Mouse (Mus musculus) embryonic facial prominence, embryonic 11.5 days (tissue): Measurements from ENCODE around the gene Kcna7. TPM values are rescaled to one million over a fixed set of nuclear protein-coding genes. Genes with fewer than 3 reads are reported as not detected.

Source experiments
- ATAC-seq: fragments of 200-750 bp; cut with Nextera tagmentation; replicated peaks from 2 replicates; pipeline ENCODE4 v1.8.0; 2017; ENCODE audit warnings: low read depth; ENCODE audit not compliant: insufficient number of reproducible peaks, low FRiP score, low TSS enrichment
- DNase-seq: peaks from one replicate; pipeline ENCODE4 v3.0.0-alpha.2; 2015; ENCODE audit warnings: low spot score
- H3K27ac ChIP-seq: fragments of 300-500 bp; sonication (generic); replicated peaks from 2 replicates; pipeline ENCODE4 v1.5.1; 2014; ENCODE audit warnings: mild to moderate bottlenecking, low read depth, low read length, control low read depth
- H3K27me3 ChIP-seq: fragments of 300-500 bp; sonication (generic); 2 replicates; pipeline ENCODE4 v1.6.1; 2014; ENCODE audit warnings: mild to moderate bottlenecking, low read length, moderate library complexity, mixed read lengths; ENCODE audit not compliant: control insufficient read depth, insufficient read depth
- H3K36me3 ChIP-seq: fragments of 300-500 bp; sonication (generic); replicated peaks from 2 replicates; pipeline ENCODE4 v1.6.1; 2014; ENCODE audit warnings: low read depth, mild to moderate bottlenecking, low read length, moderate library complexity, mixed read lengths; ENCODE audit not compliant: control insufficient read depth, insufficient read depth
- H3K4me1 ChIP-seq: fragments of 300-500 bp; sonication (generic); 2 replicates; pipeline ENCODE4 v1.6.1; 2014; ENCODE audit warnings: low read length, mixed read lengths; ENCODE audit not compliant: control insufficient read depth, insufficient read depth
- H3K4me2 ChIP-seq: fragments of 300-500 bp; sonication (generic); 2 replicates; pipeline ENCODE4 v1.6.1; 2014; ENCODE audit warnings: low read depth, mild to moderate bottlenecking, control low read depth, low read length, moderate library complexity
- H3K4me3 ChIP-seq: fragments of 300-500 bp; sonication (generic); 2 replicates; pipeline ENCODE4 v1.5.1; 2014; ENCODE audit warnings: low read depth, low read length, control low read depth
- H3K9ac ChIP-seq: fragments of 300-500 bp; sonication (generic); replicated peaks from 2 replicates; pipeline ENCODE4 v1.6.1; 2014; ENCODE audit warnings: mild to moderate bottlenecking, control low read depth, low read length
- H3K9me3 ChIP-seq: fragments of 300-500 bp; sonication (generic); replicated peaks from 2 replicates; pipeline ENCODE4 v1.6.1; 2016; ENCODE audit warnings: mild to moderate bottlenecking, low read length, inconsistent platforms, mixed read lengths; ENCODE audit not compliant: control insufficient read depth
- WGBS: fragments of 180-500 bp; shearing (Covaris S2); extraction: QIAGEN DNeasy Blood & Tissue Kit; methylation state at CpG from one replicate; pipeline ENCODE4 v1.1.7; 2014; 5-methylcytosine and 5-hydroxymethylcytosine counted together
- polyA plus RNA-seq: library from polyadenylated mRNA; unstranded; fragments of >200 nt; fragmentation: Nextera tagmentation; extraction: Ambion mirVana; gene quantifications from 2 replicates; pipeline ENCODE4 v1.2.1, GENCODE M21; 2014

Gene Kcna7
- polyA plus RNA-seq, 1 experiment from 2014 or later: not detected

- 90% methylated on average over 17 of the region's 17 CpGs for WGBS
- peaks cover 61% of the 10 kb centered on the region for H3K27me3 ChIP-seq
- H3K9ac ChIP-seq: no peak overlapping the region
- no peaks in the 10 kb centered on the region for H3K36me3 ChIP-seq
- H3K4me1 ChIP-seq: peaks cover 3% of the 10 kb centered on the region
- DNase-seq (no peak), ATAC-seq (no peak)
- H3K27ac ChIP-seq: no peak overlapping the region
- no peak overlapping the region for H3K4me2 ChIP-seq
- H3K9me3 ChIP-seq: no peaks in the 10 kb centered on the region
- H3K4me3 ChIP-seq: no peak overlapping the region
Observed at GRCm38 (mm10) chr7:45408949-45409348, 3.5 kb downstream of the Kcna7 start.

DNA sequence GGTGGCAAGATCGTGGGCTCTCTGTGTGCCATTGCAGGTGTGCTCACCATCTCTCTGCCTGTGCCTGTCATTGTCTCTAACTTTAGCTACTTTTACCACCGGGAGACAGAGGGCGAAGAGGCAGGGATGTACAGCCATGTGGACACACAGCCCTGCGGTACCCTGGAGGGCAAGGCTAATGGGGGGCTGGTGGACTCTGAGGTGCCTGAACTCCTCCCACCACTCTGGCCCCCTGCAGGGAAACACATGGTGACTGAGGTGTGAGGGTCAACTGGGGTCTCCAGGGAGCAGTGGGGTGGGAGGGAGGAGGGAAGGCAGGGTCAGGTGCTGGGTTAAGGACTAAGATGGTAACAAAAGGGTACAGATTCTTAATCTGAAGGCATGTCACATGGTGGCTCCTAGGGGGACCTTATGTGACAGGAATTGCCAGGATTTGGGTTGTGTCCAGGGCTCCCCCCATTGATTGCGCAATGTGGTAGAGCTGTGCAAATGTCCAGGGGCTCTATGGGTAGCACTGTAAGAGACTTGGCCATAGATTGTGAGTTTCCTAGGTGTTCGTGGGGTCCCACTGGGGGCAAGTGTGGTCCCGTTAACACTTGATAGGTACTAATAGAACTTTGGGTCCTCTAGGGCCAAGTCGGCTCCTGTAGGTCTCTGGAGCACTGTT lies 4.2 kb downstream of the Kcna7 start:
- H3K4me2 ChIP-seq: no peak overlapping the region
- DNase-seq (no peak), ATAC-seq (no peak)
- H3K9me3 ChIP-seq: no peaks in the 10 kb centered on the region
- H3K4me3 ChIP-seq: no peak overlapping the region
- peaks cover 68% of the 10 kb centered on the region for H3K27me3 ChIP-seq
- 84% methylated on average over 8 of the region's 8 CpGs for WGBS
- no peaks in the 10 kb centered on the region for H3K36me3 ChIP-seq
- H3K27ac ChIP-seq: no peak overlapping the region
- H3K4me1 ChIP-seq: peaks cover 3% of the 10 kb centered on the region
- no peak overlapping the region for H3K9ac ChIP-seq

DNA sequence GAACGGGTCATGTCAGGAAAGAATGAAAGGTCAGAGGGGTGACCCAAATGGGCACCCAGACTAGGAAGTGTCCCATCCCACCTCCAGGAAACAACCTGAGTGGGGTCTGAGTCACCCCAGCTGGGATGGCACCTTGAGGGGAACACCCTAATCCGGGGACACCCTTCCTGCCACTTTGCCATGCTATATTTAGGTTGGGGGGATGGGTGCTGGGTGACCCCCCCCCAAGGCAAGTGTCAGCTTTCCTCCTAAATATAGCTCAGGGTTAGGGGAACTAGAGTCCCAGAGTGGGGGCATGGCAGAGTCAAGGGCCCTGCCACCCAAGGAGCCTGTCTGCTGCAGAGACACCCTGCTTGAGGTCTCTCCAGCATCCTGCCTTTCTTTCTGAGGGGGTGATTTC lies 7.0 kb downstream of the Kcna7 start:
- no peak for ATAC-seq
- H3K4me2 ChIP-seq: no peak overlapping the region
- H3K9ac ChIP-seq: no peak overlapping the region
- no peak overlapping the region for H3K27ac ChIP-seq
- H3K4me3 ChIP-seq: no peak overlapping the region
- no peaks in the 10 kb centered on the region for H3K36me3 ChIP-seq
- WGBS: 84% methylated on average over 2 of the region's 2 CpGs
- H3K4me1 ChIP-seq: peaks cover 5% of the 10 kb centered on the region; the same call in 1 of the 2 replicates
- H3K27me3 ChIP-seq: peaks cover 72% of the 10 kb centered on the region
- DNase-seq: no peak
- H3K9me3 ChIP-seq: no peaks in the 10 kb centered on the region

GRCm38 (mm10) chr7:45413113-45413863 lies 7.8 kb downstream of the Kcna7 start, which contains the start of gene Ntf5:
Ntf5 (plus strand) TSS chr7:45413695.
- peaks cover 69% of the 10 kb centered on the region for H3K27me3 ChIP-seq
- DNase-seq (peak; percentile 72), ATAC-seq (0 out of 2 replicates have a peak, but pooled peaks have one; percentile 12)
- 2% methylated on average over 42 of the region's 45 CpGs for WGBS
- H3K4me2 ChIP-seq: peak within 1 kb of the TSS; percentile 86
- H3K27ac ChIP-seq: no peak within 1 kb of the TSS; the same call in 1 of the 2 replicates
- peak within 1 kb of the TSS; percentile 56 for H3K9ac ChIP-seq
- peaks cover 5% of the 10 kb centered on the region; the same call in 1 of the 2 replicates for H3K4me1 ChIP-seq
- H3K4me3 ChIP-seq: peak within 1 kb of the TSS; percentile 44
- no peaks in the 10 kb centered on the region for H3K9me3 ChIP-seq
- no peaks in the 10 kb centered on the region for H3K36me3 ChIP-seq

- ATAC-seq: peak; percentile 21; the same call in 1 of the 2 replicates
- H3K27ac ChIP-seq: no peak overlapping the region; the same call in 1 of the 2 replicates
- DNase-seq: peak; percentile 56
- peak overlapping the region; percentile 44 for H3K4me3 ChIP-seq
- H3K27me3 ChIP-seq: peaks cover 65% of the 10 kb centered on the region
- H3K9me3 ChIP-seq: no peaks in the 10 kb centered on the region
- whole genome bisulfite sequencing: under 1% methylated on average over 25 of the region's 27 CpGs
- H3K4me2 ChIP-seq: peak overlapping the region; percentile 86
- H3K36me3 ChIP-seq: no peaks in the 10 kb centered on the region
- peaks cover 5% of the 10 kb centered on the region; the same call in 1 of the 2 replicates for H3K4me1 ChIP-seq
- peak overlapping the region; percentile 56 for H3K9ac ChIP-seq
Observed at GRCm38 (mm10) chr7:45413864-45414739, 8.6 kb downstream of the Kcna7 start.

DNA sequence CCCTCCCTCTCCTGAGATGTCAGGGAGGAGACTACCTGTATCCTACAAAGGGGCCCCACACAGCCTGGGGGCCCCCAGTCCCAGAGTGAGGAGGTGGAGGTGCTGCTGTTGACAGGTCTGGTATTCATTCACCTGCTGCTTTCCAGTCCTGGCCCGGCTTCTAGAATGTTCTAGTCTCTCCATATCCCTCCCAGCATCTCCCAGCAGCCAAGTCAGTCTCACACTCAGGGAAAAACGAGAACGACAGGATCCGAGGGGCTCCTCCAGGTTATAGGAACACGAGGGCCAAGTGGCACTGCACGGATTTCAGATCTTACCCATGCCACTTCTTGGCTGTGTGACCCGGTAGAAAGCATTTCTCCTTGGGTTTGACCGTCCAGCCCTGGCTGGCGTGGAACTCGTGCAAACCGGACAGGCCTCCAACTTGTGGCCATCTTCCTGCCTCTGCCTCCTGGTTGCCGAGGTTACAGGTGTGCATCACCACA lies 9.3 kb downstream of the Kcna7 start:
- DNase-seq (no peak), ATAC-seq (no peak)
- no peak overlapping the region for H3K4me2 ChIP-seq

DNA sequence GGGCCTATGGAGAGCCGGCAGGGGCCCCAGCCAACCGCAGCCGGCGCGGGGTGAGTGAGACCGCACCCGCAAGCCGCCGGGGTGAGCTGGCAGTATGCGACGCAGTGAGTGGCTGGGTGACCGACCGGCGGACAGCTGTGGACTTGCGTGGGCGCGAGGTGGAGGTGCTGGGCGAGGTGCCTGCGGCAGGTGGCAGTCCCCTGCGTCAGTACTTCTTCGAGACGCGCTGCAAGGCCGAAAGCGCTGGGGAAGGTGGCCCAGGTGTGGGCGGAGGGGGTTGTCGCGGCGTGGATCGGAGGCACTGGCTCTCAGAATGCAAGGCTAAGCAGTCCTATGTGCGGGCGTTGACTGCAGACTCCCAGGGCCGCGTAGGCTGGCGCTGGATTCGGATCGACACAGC lies 10.2 kb downstream of the Kcna7 start:
- Histone ChIP-seq H3K9ac (peak overlapping the region; percentile 41; the same call in 1 of the 2 replicates), H3K27ac (no peak overlapping the region), H3K36me3 (no peaks in the 10 kb centered on the region), H3K4me1 (peaks cover 5% of the 10 kb centered on the region; the same call in 1 of the 2 replicates), H3K9me3 (no peaks in the 10 kb centered on the region), H3K4me2 (peak overlapping the region; percentile 25), H3K27me3 (peaks cover 68% of the 10 kb centered on the region), H3K4me3 (peak overlapping the region; percentile 10; the same call in 1 of the 2 replicates)
- ATAC-seq: no peak
- WGBS: 10% methylated on average over 37 of the region's 37 CpGs
- no peak for DNase-seq

More for the DNA sequence above, 9.3 kb downstream of the Kcna7 start:
- Histone ChIP-seq H3K36me3 (no peaks in the 10 kb centered on the region), H3K27ac (no peak overlapping the region), H3K27me3 (peaks cover 65% of the 10 kb centered on the region), H3K9ac (no peak overlapping the region), H3K4me1 (peaks cover 5% of the 10 kb centered on the region; the same call in 1 of the 2 replicates), H3K9me3 (no peaks in the 10 kb centered on the region), H3K4me3 (no peak overlapping the region)
- WGBS: 43% methylated on average over 12 of the region's 12 CpGs
